Mouse (Mus musculus) spleen, adult 2 months (tissue): ENCODE results near the gene Neb.

Source experiments
- CTCF ChIP-seq: fragments of 200-500 bp; IDR thresholded peaks from 2 replicates; pipeline ENCODE4 v1.5.1; 2011; ENCODE audit warnings: mild to moderate bottlenecking, inconsistent platforms; ENCODE audit not compliant: insufficient read depth, insufficient read length, insufficient replicate concordance; ENCODE audit errors: extremely low read depth
- POLR2A ChIP-seq: fragments of 200-500 bp; IDR thresholded peaks from 2 replicates; pipeline ENCODE4 v1.6.1; 2011; ENCODE audit warnings: low read depth, low read length, inconsistent platforms

DNA sequence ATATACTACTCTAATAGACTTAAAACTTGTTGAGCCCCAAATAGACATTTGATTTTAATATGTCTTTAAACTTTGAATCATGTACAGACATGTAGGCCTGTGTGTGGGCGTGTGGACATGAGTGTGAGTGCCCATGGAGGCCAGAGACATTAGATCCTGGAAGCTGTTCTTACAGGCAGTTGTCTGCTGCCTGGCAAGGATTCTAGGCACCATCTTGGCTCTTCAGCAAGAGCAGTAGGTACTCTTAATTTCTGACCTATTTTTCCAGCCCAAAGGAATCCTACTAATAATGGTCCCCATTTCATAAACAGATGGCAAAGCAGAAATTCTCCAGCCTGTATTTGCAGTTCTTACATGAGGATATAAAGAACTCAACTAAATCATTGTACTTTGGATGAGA is 135.6 kb downstream of the Neb start:
- TF ChIP-seq CTCF = no peak
- TF ChIP-seq POLR2A = no peak
